Mouse (Mus musculus) adrenal gland, adult 18-20 months (tissue): Measurements from ENCODE around the gene Mrpl16. TPM values are rescaled to one million over a fixed set of nuclear protein-coding genes. Genes with fewer than 3 reads are reported as not detected.

Experiments used
- DNase-seq, 2 experiments: peaks; one replicate each; pipeline ENCODE4 v3.0.0; 2021 to 2022; ENCODE audit warnings: low spot score in 2 of 2
- total RNA-seq, 2 experiments: library from RNA; stranded (reverse); gene quantifications; 1 replicate in 1 of 2; 2 replicates in 1 of 2; pipeline ENCODE4 v1.2.3; 2021

Gene Mrpl16
- total RNA-seq, 2 experiments from 2014 or later, result 63.6 to 72.3 TPM

- no peak for DNase-seq
Observed at GRCm38 (mm10) chr19:11800531-11801315, 30.5 kb downstream of the Mrpl16 start.

GRCm38 (mm10) chr19:11804423-11804822 lies 34.2 kb downstream of the Mrpl16 start:
- DNase-seq, result no peak

- DNase-seq, result no peak
Observed at GRCm38 (mm10) chr19:11807251-11807650, 37.1 kb downstream of the Mrpl16 start.

- DNase-seq, result no peak
Observed at GRCm38 (mm10) chr19:11807822-11808221, 37.6 kb downstream of the Mrpl16 start.

- DNase-seq, result no peak
Observed at GRCm38 (mm10) chr19:11808452-11808851, 38.3 kb downstream of the Mrpl16 start.

- DNase-seq, result no peak
Observed at GRCm38 (mm10) chr19:11810003-11810758, 40.0 kb downstream of the Mrpl16 start.

GRCm38 (mm10) chr19:11810856-11811255 lies 40.7 kb downstream of the Mrpl16 start:
- no peak for DNase-seq

- no peak for DNase-seq
Observed at GRCm38 (mm10) chr19:11811688-11812365, 41.6 kb downstream of the Mrpl16 start.

GRCm38 (mm10) chr19:11813136-11813535 lies 42.9 kb downstream of the Mrpl16 start:
- DNase-seq, result no peak

- DNase-seq, result no peak
Observed at GRCm38 (mm10) chr19:11813649-11814048, 43.5 kb downstream of the Mrpl16 start.

- DNase-seq, result no peak
Observed at GRCm38 (mm10) chr19:11814742-11815333, 44.6 kb downstream of the Mrpl16 start.

GRCm38 (mm10) chr19:11816706-11817105 lies 46.5 kb downstream of the Mrpl16 start:
- no peak for DNase-seq

GRCm38 (mm10) chr19:11817586-11817985 lies 47.4 kb downstream of the Mrpl16 start:
- DNase-seq, result no peak

- DNase-seq, result peak; percentile 65 to 72
Observed at GRCm38 (mm10) chr19:11818199-11819142, 48.3 kb downstream of the Mrpl16 start.

GRCm38 (mm10) chr19:11819143-11819700 lies 49.0 kb downstream of the Mrpl16 start, which contains the start of gene Stx3:
Stx3 (minus strand) TSS chr19:11819403.
- DNase-seq, result no peak

- peak; percentile 79 to 84 for DNase-seq
Observed at GRCm38 (mm10) chr19:11819800-11820199, 49.6 kb downstream of the Mrpl16 start.

GRCm38 (mm10) chr19:11820211-11820610 lies 50.0 kb downstream of the Mrpl16 start:
- DNase-seq, result no peak

GRCm38 (mm10) chr19:11823346-11824065 lies 53.3 kb downstream of the Mrpl16 start:
- DNase-seq, result no peak
